Mouse (Mus musculus) left cerebral cortex, adult 9 months (tissue): ENCODE data around the gene Wfdc6b.
"Not testable (repeated sequence)": the region's sequence is repeated elsewhere in the genome, so short reads cannot be mapped to it uniquely, and the experiment has no call there.

Experiments
- DNase-seq, 2 experiments: peaks; one replicate each; pipeline ENCODE4 v3.0.0; 2022; ENCODE audit warnings: low spot score in 2 of 2

Wfdc6b gene

DNA sequence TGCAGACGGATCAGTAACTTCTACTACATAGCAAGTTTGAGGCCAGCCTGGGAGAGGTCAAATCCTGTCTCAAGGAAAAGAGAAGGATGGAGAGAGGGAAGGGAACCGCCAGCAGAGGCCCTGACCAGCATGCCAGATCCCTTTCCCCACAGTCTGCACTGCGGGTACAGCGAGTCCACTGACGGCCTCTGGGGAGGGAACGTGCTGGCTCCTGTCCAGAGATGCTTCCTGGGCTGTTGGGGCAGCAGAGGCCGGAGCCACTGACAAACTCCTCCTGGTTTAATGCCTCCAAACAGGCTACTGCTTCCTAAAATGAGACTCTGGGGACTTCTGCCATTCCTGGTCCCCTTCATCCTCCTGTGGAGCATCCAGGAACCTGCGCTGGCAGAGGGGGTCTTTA lies at the start of gene Wfdc6b, which contains the start of gene Wfdc8:
Gene Wfdc6b (plus strand): TSS at position 52 of the 400 bp plus-strand sequence.
Gene Wfdc8 (minus strand): TSS at position 156 of the 400 bp plus-strand sequence.
- DNase-seq: not testable (repeated sequence)

GRCm38 (mm10) chr2:164564346-164564745 lies 49.0 kb upstream of the Wfdc6b start:
- no peak for DNase-seq

DNA sequence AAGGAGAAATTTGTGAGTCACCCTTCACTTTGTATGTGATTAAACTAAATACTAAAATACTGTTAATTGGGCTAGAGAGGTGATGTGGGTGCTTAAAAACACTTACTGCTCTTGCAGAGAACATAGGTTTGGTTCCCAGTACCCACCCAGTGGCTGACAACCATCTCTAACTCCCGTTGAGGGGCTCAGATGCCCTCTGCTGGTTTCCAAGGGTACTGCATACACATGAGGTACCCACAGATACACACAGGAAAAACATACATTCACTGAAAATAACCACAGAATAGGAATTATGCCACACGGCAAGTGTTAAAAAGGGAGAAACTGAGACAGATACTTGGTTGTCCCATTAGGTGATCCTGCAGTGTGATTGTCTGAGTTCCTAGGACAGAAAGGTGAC lies 46.3 kb upstream of the Wfdc6b start:
- no peak for DNase-seq

GRCm38 (mm10) chr2:164567460-164567859 lies 45.9 kb upstream of the Wfdc6b start:
- no peak for DNase-seq

DNA sequence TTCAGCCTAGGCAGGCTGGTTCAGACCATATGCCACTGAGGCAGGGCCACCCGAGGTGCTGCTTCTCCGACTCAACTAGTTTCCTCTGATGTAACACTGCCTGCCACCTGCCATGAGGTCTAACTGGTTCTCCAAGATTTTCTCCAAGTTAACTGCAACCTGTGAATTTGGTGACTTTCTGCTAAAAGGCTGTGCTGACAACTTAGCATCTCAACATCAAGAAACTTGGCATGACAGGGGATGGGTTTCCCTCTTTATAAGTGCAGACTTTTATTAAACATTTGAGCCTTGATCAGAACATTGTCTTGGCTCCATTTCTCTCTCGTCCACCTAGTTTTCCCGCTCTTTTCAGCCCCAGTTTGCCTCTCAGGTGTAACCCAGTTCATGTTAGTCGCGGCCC lies 40.0 kb upstream of the Wfdc6b start, which contains the start of gene Spint3:
Gene Spint3 (minus strand): TSS at position 101 of the 400 bp plus-strand sequence.
- not testable (repeated sequence) for DNase-seq

- DNase-seq: not testable (repeated sequence)
Observed at GRCm38 (mm10) chr2:164585025-164585725, 28.1 kb upstream of the Wfdc6b start, which contains the start of gene Wfdc6a. TSS of gene Wfdc6a (minus strand) at chr2:164585447.

DNA sequence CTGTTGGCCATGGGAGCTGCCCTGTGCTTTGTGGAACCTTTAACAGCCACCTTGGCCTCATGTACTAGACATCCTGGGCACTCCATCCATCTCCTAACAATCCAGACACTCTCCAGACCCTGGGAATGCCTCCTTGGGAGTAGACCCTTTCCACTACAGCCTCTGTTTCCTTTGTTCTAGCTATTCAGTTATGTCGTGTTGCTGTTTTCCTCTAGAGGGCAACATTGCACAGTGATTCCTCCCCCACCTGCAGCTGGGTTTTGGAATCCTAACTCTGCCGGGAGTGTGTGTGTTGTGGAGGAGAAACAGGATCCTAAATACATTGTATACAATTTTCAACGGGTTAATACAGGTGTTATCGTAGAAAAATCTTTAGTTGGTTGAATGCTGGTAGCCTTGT lies 21.3 kb upstream of the Wfdc6b start:
- peak in 1 of 2 experiments; percentile 34 for DNase-seq

- DNase-seq: no peak
Observed at GRCm38 (mm10) chr2:164593494-164593893, 19.8 kb upstream of the Wfdc6b start, which contains the start of gene Eppin. TSS of gene Eppin (minus strand) at chr2:164593594.

DNA sequence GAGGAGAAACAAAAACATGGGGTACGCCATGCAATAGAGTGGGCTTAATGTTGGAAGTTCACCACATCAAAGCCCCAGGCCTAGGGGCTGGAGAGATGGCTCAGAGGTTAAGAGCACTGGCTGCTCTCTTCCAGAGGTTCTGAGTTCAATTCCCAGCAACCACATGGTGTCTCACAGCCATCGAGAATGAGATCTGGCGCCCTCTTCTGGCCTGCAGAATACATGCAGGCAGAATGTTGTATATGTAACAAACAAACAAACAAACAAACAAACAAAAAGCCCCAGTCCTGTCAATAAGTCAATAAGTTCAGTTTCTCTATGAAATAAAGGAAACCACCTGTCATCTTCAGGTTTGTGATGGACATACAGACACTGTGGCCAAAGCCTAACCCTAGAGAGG lies 13.1 kb upstream of the Wfdc6b start:
- DNase-seq: no peak

DNA sequence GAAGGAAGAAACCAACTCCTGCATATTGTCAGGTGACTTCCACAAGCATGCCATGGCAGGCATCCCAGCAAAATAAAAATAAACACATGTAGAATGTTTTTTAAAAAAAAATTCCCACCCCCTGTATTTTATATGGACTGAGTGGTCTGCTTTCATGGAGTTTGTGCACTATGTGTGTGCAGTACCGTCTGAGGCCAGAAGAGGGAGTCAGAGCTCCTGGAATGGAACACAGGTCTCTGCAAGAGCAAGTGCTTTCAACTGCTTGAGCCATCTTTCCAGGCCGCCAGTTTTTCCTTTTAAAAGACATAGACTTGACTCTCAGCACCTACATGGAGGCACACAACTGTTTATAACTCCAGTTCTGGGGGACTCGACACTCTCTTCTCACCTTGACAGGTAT lies 9.8 kb upstream of the Wfdc6b start:
- DNase-seq: no peak

DNA sequence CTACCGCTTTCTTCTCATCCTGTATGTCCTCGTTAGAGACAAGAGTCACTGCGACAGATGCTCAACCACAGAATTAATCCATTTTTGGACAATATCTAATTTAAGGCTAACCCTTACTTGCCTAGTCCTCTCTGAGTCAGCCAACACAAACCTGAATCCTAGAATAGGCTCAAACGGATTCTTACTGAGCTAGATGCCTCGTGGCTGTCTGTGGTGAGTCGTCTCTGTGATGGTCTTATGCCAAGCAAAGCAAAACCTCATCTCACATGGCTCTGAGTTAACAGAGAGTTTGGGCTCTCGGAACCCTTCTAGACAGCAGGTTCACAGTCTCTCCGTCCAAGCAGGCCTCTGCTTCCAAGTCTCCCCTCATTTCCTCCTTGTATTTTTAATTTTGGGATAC lies 8.9 kb upstream of the Wfdc6b start:
- DNase-seq: peak in 1 of 2 experiments; percentile 6

DNA sequence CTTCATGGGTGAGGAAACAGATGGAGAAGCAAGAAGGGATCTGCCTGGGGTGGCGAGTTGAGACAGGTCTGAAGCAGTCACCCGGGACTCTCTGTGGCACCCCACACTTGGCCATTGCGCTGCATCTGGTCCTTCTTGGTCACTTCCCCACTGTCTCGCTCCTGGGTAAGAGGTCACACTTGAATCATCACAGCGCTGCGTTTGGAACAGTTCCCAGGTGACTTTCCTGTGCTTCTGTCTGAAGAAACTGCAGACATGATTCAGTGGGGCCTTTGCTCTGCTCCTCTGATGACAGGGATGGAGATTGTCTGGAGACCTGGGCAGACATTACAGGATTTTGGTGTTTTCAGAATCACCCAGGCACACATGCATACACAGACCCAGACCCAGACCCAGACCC lies 4.5 kb upstream of the Wfdc6b start:
- DNase-seq: no peak

DNA sequence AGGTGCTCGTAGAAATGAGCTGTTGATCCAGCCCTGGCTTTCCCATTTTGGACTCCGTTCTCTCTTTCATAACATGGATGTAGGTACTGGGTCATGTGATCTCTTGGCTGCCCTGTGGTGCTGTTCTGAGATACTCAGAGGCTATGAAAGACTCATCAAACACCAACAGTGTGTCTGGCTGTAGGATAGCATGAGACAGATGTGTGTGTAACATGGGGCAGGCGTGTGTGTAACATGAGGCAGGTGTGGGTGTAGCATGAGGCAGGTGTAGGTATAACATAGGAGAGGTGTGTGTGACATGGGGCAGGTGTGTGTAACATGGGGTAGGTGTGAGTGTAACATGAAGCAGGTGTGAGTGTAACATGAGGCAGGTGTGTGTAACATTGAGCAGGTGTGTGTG lies 2.1 kb downstream of the Wfdc6b start:
- no peak for DNase-seq

DNA sequence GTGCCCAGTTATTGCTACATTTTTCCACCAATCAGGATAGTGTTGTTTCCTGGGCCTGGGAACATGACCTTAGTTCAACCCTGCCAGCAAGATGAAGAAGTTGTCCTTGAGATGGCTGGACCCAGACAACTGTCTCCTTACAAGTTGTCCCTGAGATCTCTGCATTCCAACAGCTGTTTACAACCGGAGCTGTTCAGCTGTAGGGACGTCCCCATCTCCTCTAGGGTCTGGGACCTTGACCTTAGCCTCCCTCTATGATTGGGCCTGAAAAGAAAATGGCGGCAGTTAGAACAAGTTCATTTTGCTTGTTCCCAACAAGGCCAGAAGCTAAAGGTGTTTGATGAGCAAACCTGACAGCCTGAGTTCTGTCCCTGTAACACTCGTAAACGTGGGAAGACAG lies 5.7 kb downstream of the Wfdc6b start:
- no peak for DNase-seq

DNA sequence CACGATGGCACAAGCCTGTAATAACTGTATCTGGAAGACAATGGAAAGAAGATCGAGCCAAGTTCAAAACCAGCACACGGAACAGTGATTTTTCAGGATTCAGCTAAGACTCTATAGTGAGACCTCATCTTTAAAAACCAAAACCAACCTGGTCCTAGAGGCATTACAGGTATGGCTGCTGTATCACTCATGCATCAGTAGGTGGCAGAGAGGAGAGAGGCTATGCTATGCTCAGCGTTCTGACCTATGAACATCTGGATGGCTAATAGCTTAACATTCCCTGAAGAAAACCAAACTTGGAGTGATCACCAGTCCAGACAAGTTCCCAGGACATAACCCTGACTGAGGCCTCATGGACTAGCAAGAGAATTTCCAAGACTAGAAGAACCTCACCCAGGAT lies 8.5 kb downstream of the Wfdc6b start:
- no peak for DNase-seq

- DNase-seq: no peak
Observed at GRCm38 (mm10) chr2:164635266-164635665, 21.9 kb downstream of the Wfdc6b start.

- no peak for DNase-seq
Observed at GRCm38 (mm10) chr2:164638696-164639095, 25.4 kb downstream of the Wfdc6b start, which contains the start of gene Wfdc16. TSS of gene Wfdc16 (minus strand) at chr2:164638796.

- DNase-seq: no peak
Observed at GRCm38 (mm10) chr2:164641129-164641528, 27.8 kb downstream of the Wfdc6b start.

DNA sequence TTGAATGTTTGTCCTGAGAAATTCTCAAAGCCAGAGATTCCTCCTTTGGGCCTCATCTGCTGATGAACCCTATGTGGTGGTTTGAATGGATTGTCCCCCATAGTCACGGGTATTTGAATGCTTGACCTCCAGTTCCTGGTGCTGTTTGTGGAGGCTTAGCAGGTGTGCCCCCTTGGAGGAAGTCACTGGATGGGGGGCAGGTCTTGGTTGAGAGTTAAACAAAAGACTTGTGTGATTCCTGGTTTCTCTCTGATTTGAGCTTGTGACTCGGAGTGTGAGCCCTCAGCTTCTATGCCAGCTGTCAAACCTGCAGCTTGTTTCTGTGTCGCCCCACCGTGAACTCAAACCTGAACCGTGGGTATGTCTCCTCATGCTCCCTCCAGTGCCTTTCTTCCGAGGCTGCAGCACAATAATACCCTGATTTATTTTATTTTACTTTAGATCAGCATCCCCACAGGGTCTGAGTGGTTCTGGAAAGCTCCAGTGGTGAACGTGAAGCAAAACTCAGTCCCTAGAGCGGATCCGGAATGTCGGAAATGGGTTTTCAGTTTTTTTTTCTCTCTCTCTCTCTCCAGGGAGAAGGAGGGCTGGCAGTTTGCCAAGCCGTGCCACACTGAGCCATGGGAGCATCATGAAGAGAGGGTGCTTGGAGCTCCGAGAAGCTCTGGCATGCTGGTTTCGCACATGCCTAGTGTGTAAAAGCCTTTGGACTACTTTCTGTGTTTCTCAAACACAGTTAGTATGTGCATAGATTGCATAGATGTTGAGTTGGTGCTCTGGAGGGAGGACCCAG lies 28.8 kb downstream of the Wfdc6b start:
- DNase-seq: peak in 1 of 2 experiments; percentile 3

DNA sequence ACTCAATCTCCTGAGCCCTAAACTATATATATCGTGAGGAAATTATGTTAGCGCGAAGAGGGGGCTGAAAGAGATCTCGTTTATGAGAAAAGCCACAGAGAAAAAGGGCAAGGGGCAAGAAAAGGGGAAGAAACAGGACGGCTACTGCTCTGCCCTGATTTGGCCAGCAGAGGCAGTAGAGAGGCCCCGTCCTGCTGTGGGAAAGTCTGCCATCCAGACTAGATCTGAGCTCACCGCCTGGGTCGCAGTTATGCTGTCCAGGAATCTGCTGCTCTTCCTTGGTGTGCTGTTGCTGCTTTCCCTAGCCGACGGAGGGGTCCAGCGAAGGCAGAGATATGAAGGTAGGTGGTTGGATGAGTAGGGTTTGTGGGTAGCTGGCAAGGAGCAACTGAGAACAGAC lies 42.5 kb downstream of the Wfdc6b start, which contains the start of gene Wfdc10:
Gene Wfdc10 (plus strand): TSS at position 189 of the 400 bp plus-strand sequence.
- DNase-seq: peak in 1 of 2 experiments; percentile 11

GRCm38 (mm10) chr2:164656483-164656882 lies 43.2 kb downstream of the Wfdc6b start, which contains the start of gene Wfdc9:
TSS of gene Wfdc9 (minus strand) at chr2:164656583.
- DNase-seq: no peak

DNA sequence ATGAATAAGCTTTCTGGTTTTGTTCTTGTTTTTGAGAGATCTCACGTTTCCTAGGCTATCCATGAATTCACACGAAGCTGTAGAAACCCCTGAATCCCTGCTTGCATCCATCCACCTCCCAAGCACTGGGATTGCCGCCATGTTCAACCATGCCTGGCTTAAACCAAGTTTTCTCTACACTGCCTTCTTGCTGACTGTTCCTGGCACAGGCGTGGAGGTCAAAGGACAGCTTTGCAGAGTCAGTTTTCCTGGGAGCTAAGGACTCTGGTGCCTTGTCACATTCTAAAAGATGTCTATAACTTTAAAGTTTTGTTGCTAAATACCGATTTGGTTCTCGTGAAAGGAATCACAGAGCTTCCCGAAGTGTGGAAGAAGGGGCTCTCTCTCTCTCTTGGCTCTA lies 51.5 kb downstream of the Wfdc6b start:
- DNase-seq: no peak
